Mouse (Mus musculus): Measurements from ENCODE around the gene Tmem214.

Gene Tmem214

DNA sequence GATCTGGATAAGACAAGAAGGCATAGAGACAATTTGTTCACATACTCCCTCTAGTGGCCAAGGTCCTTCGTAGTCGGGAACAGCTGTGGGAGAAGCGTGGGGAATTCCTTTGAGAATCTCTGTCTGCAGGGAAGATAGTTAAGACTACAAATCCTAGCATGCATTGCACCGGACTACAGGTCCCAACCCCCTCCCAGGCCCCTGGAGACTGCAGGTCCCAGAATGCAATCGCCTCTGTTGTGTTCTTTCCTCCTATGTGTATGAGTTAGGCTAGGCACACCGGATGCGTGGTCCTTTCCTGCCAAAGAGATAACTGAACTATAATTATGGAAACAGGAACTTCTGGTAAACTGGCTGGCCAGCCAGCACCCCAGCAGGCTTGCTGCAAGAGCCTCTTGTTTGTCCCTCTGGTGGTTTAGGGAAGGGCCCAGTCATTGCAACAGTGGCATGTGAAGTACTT, 48.2 kb downstream of the Tmem214 start:
- peak; percentile 98 for DNase-seq

DNA sequence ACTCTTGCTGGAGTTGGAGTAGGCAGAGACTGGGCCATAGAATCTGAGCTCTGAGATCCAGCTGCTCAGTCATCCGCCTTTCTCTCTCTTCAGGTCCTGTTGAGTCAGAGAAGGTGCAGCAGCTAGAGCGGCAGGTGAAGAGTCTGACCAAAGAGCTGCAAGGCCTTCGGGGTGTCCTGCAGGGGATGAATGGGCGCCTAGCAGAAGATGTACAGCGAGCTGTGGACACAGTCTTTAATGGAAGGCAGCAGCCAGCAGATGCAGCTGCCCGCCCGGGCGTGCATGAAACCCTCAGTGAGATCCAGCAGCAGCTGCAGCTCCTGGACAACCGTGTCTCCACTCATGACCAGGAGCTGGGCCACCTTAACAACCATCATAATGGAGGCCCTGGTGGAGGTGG, 49.0 kb downstream of the Tmem214 start:
- no peak for DNase-seq

DNA sequence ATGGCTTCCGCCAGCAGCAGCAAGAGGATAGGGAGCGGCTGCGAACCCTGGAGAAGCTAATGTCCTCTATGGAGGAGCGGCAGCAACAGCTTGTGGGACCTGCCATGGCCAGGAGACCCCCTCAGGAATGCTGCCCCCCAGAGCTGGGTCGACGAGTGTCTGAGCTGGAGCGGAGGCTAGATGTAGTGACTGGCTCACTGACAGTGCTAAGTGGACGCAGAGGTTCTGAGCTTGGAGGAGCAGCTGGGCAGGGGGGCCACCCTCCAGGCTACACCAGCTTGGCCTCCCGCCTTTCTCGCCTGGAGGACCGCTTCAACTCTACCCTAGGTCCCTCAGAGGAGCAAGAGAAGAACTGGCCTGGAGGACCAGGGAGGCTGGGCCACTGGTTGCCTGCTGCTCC, 49.5 kb downstream of the Tmem214 start:
- no peak for DNase-seq

DNA sequence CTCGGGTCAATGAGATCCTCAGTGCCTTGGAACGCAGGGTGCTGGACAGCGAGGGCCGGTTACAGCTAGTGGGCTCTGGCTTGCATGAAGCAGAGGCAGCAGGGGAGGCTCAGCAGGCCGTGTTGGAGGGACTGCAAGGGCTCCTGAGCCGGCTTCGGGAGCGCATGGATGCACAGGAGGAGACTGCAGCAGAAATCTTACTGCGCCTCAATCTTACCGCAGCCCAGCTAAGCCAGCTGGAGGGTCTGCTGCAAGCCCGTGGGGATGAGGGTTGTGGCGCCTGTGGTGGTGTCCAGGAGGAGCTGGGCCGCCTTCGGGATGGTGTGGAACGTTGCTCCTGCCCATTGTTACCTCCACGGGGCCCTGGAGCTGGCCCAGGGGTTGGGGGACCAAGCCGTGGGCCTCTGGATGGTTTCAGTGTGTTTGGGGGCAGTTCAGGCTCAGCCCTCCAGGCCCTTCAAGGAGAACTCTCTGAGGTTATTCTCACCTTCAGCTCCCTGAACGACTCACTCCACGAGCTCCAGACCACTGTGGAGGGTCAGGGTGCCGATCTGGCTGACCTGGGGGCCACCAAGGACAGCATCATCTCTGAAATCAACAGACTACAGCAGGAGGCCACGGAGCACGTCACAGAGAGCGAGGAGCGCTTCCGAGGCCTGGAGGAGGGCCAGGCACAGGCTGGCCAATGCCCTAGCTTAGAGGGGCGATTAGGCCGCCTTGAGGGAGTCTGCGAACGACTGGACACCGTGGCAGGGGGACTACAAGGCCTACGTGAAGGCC, 50.3 kb downstream of the Tmem214 start:
- DNase-seq: no peak

DNA sequence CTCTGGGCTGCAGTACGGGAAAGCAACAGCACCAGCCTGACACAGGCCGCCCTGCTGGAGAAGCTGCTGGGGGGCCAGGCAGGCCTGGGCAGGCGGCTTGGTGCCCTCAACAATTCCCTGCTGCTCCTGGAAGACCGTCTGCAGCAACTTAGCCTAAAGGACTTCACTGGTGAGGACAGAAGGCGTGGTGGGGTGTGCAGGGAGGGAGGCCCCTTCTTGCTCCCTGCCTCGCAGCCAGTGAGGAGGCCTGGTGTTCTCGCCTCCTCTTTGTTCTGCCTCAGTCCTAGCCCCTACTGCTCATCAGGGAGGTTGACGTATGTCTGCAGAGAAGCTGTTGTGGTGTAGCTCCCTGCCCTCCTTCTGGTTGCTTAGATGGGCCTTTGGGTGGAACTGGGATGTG, 50.9 kb downstream of the Tmem214 start:
- no peak for DNase-seq

GRCm38 (mm10) chr5:30919831-30920614, 52.2 kb downstream of the Tmem214 start:
- no peak for DNase-seq

GRCm38 (mm10) chr5:30920621-30921020, 52.8 kb downstream of the Tmem214 start:
- no peak for DNase-seq

GRCm38 (mm10) chr5:30921256-30922033, 53.6 kb downstream of the Tmem214 start, which contains the start of gene Khk:
Gene Khk, plus strand, starts transcription at chr5:30921431.
- peak; percentile 93 for DNase-seq

DNA sequence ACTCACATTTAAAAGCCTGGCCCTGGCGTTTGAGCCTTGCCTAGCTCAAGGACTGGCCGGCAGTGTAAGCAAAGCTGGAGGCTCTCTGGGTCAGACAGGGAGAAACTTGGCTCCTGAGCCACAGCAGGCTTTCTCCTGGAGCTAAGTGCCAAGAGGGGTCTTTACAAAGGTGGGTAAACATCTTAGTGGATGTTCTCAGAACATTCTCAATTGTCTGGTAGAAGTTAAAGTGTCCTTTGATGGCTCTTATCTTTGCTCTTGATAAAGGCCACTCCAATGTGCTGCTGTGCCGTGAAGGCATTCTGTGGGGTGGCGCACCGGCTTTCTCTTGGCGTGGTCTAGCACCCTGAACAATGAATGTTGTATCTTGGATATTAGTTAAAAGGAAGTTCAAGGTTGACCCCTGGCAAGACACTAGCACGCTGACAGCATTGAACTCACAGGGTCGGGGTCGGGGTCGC, 54.8 kb downstream of the Tmem214 start:
- no peak for DNase-seq

- no peak for DNase-seq
These were observed 55.3 kb downstream of the Tmem214 start for GRCm38 (mm10) chr5:30923119-30923518.

GRCm38 (mm10) chr5:30924614-30925013, 56.8 kb downstream of the Tmem214 start:
- no peak for DNase-seq

GRCm38 (mm10) chr5:30925217-30925616, 57.4 kb downstream of the Tmem214 start:
- DNase-seq: no peak

DNA sequence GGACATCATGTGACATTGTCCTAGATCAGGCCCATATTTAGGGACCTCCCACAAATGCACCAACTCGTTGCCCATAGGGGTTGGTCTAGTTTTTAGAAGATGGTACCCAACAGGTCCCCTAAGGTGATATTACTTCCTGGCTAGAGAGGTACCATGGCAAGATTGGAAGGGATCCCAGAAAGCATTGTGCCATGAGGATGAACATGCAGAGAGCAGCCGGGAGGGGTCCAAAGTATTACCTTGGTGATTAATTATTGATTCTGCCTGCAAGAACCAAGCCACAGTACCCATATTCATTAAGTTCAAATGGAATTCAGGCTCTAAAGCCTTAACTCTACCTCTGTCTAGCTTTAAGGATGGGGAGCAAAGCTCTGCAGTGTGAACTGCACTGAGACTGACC, 58.3 kb downstream of the Tmem214 start:
- no peak for DNase-seq

DNA sequence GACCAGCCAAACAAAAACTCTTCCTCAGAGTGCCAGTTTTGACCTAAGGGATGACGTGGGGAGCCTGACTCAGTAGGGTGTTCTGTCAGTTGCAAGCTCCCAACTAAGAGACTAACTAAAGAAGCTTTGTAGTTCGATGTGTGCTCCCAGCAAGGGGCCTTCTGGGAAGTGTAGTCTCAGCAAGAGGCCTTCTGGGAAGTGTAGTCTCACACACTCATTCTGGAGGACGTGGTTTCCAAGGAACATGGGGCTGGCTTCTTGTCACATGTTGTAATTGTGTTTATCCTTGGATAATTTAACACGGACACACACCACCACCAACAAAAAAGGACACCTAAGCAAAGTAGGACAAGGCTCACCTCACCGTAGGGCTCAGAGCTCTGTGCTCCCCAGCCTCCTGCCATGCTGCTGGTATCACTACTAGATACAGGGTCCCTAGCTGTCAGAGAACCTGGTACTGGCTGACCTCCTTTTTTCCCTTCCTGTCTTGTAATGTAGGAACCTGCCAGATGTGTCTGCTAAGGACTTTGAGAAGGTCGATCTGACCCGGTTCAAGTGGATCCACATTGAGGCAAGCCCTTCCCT, 60.2 kb downstream of the Tmem214 start:
- DNase-seq: peak; percentile 64
